Mouse (Mus musculus) brain, embryonic 14.5 days (tissue): ENCODE data around the gene Sall1.

ENCODE experiments used
- CTCF ChIP-seq: fragments of 200-500 bp; IDR thresholded peaks from 2 replicates; pipeline ENCODE4 v1.5.1; 2012; ENCODE audit warnings: inconsistent platforms, mild to moderate bottlenecking, moderate library complexity, borderline replicate concordance; ENCODE audit not compliant: insufficient read depth, insufficient read length; ENCODE audit errors: extremely low read depth
- POLR2A ChIP-seq: fragments of 200-500 bp; IDR thresholded peaks from 2 replicates; pipeline ENCODE4 v1.6.1; 2012; ENCODE audit warnings: mild to moderate bottlenecking, inconsistent platforms, borderline replicate concordance; ENCODE audit not compliant: poor library complexity, insufficient read depth, insufficient read length, severe bottlenecking; ENCODE audit errors: extremely low read depth

DNA sequence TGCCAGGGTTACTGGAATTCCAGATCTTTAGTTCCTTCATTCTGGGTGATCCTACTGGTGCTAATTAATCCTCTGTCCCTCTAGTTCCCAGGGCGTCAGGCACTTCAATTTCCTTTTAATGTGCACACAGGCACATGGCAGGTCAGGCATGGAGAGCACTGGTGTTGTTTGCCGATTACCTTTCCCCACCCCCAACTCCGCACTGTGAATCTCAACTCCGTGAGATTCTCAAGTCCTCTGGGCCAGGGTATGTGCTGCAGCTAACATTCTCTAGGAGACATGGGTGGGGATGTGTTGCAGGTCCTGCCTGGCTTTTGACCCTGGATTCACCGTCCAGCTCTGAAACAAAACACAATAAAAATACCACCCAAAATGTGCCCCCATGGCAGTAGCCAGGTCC is 46.0 kb upstream of the Sall1 start:
- TF ChIP-seq CTCF, result no peak
- TF ChIP-seq POLR2A, result no peak
